Mouse (Mus musculus) kidney, postnatal 0 days (tissue): ENCODE data around the gene Il18. TPM values are rescaled to one million over a fixed set of nuclear protein-coding genes. Genes with fewer than 3 reads are reported as not detected.

Experiments
- ATAC-seq: fragments of 200-750 bp; cut with Nextera tagmentation; replicated peaks from 2 replicates; pipeline ENCODE4 v1.8.0; 2017; ENCODE audit warnings: low read depth, moderate number of reproducible peaks, moderate TSS enrichment, moderate library complexity; ENCODE audit not compliant: low FRiP score
- DNase-seq: peaks from one replicate; pipeline ENCODE4 v3.0.0-alpha.2; 2016; ENCODE audit warnings: low spot score
- H3K27ac ChIP-seq: fragments of 300-500 bp; sonication (generic); 2 replicates; pipeline ENCODE4 v1.5.1; 2014; ENCODE audit warnings: mild to moderate bottlenecking
- H3K27me3 ChIP-seq: fragments of 300-500 bp; sonication (generic); 2 replicates; pipeline ENCODE4 v1.6.1; 2014; ENCODE audit warnings: low read length, mixed read lengths; ENCODE audit not compliant: insufficient read depth
- H3K36me3 ChIP-seq: fragments of 300-500 bp; sonication (generic); 2 replicates; pipeline ENCODE4 v1.6.1; 2014; ENCODE audit warnings: low read length, mixed read lengths; ENCODE audit not compliant: insufficient read depth
- H3K4me1 ChIP-seq: fragments of 300-500 bp; sonication (generic); replicated peaks from 2 replicates; pipeline ENCODE4 v1.6.1; 2014; ENCODE audit warnings: antibody characterized with exemption, low read length, mixed read lengths; ENCODE audit not compliant: insufficient read depth
- H3K4me2 ChIP-seq: fragments of 300-500 bp; sonication (generic); 2 replicates; pipeline ENCODE4 v1.6.1; 2014; ENCODE audit warnings: mild to moderate bottlenecking, low read length, moderate library complexity, mixed read lengths
- H3K4me3 ChIP-seq: fragments of 300-500 bp; sonication (generic); replicated peaks from 2 replicates; pipeline ENCODE4 v1.5.1; 2014; ENCODE audit warnings: low read depth, low read length
- H3K9ac ChIP-seq: fragments of 300-500 bp; sonication (generic); 2 replicates; pipeline ENCODE4 v1.6.1; 2014; ENCODE audit warnings: low read depth, low read length
- H3K9me3 ChIP-seq: fragments of 300-500 bp; sonication (generic); replicated peaks from 2 replicates; pipeline ENCODE4 v1.6.1; 2016; ENCODE audit warnings: low read length, inconsistent platforms, mixed read lengths
- CTCF ChIP-seq: IDR thresholded peaks from 2 replicates; pipeline ENCODE4 v1.5.1; 2016; ENCODE audit warnings: antibody characterized with exemption, low read depth, mild to moderate bottlenecking, moderate library complexity
- WGBS: fragments of 180-500 bp; shearing (Covaris S2); extraction: QIAGEN DNeasy Blood & Tissue Kit; methylation state at CpG from one replicate; pipeline ENCODE4 v1.1.7; 2014; 5-methylcytosine and 5-hydroxymethylcytosine counted together
- polyA plus RNA-seq: library from polyadenylated mRNA; unstranded; fragments of >200 nt; fragmentation: Nextera tagmentation; extraction: Ambion mirVana; gene quantifications from 2 replicates; pipeline ENCODE4 v1.2.1, GENCODE M21; 2015

The Il18 gene
- polyA plus RNA-seq, 1 experiment from 2014 or later, result 5.2 TPM

- DNase-seq, result no peak
- Histone ChIP-seq H3K36me3 (no peaks in the 10 kb centered on the region), H3K4me2 (no peak overlapping the region), H3K9ac (no peak overlapping the region), H3K4me3 (no peak overlapping the region), H3K9me3 (no peaks in the 10 kb centered on the region), H3K27me3 (no peaks in the 10 kb centered on the region), H3K27ac (no peak overlapping the region), H3K4me1 (no peaks in the 10 kb centered on the region)
- TF ChIP-seq CTCF, result no peak
- 77% methylated on average over 9 of the region's 9 CpGs for WGBS
- no peak for ATAC-seq
Observed at GRCm38 (mm10) chr9:50542401-50542800, 12.2 kb upstream of the Il18 start.

- H3K4me2 ChIP-seq, result no peak overlapping the region
- no peak for TF ChIP-seq CTCF
- no peak for DNase-seq
- ATAC-seq, result no peak
- 26% methylated on average over 5 of the region's 5 CpGs for WGBS
- H3K27ac ChIP-seq, result no peak overlapping the region
- no peaks in the 10 kb centered on the region for H3K9me3 ChIP-seq
- H3K4me1 ChIP-seq, result no peaks in the 10 kb centered on the region
- no peaks in the 10 kb centered on the region for H3K27me3 ChIP-seq
- no peak overlapping the region for H3K9ac ChIP-seq
- H3K36me3 ChIP-seq, result no peaks in the 10 kb centered on the region
- no peak overlapping the region for H3K4me3 ChIP-seq
Observed at GRCm38 (mm10) chr9:50547859-50548478, 6.7 kb upstream of the Il18 start.

GRCm38 (mm10) chr9:50548936-50549335 is 5.7 kb upstream of the Il18 start:
- no peak for TF ChIP-seq CTCF
- DNase-seq, result no peak
- WGBS, result 76% methylated on average over 4 of the region's 4 CpGs

GRCm38 (mm10) chr9:50552206-50552605 is 2.4 kb upstream of the Il18 start:
- Histone ChIP-seq H3K27ac (no peak overlapping the region), H3K36me3 (no peaks in the 10 kb centered on the region), H3K9me3 (no peaks in the 10 kb centered on the region), H3K27me3 (no peaks in the 10 kb centered on the region), H3K4me3 (no peak overlapping the region), H3K4me2 (no peak overlapping the region), H3K4me1 (no peaks in the 10 kb centered on the region), H3K9ac (no peak overlapping the region)
- TF ChIP-seq CTCF, result no peak
- ATAC-seq, result no peak
- WGBS, result 73% methylated on average over 5 of the region's 5 CpGs
- DNase-seq, result no peak

More at GRCm38 (mm10) chr9:50548936-50549335, 5.7 kb upstream of the Il18 start:
- Histone ChIP-seq H3K36me3 (no peaks in the 10 kb centered on the region), H3K4me3 (no peak overlapping the region), H3K9ac (no peak overlapping the region), H3K27ac (no peak overlapping the region), H3K4me2 (no peak overlapping the region), H3K27me3 (no peaks in the 10 kb centered on the region), H3K9me3 (no peaks in the 10 kb centered on the region), H3K4me1 (no peaks in the 10 kb centered on the region)
- ATAC-seq, result no peak

GRCm38 (mm10) chr9:50553547-50553946 is 1.1 kb upstream of the Il18 start:
- no peak overlapping the region for H3K27ac ChIP-seq
- no peak for TF ChIP-seq CTCF
- H3K9me3 ChIP-seq, result no peaks in the 10 kb centered on the region
- no peaks in the 10 kb centered on the region for H3K27me3 ChIP-seq
- H3K4me2 ChIP-seq, result no peak overlapping the region
- H3K36me3 ChIP-seq, result no peaks in the 10 kb centered on the region
- H3K4me3 ChIP-seq, result no peak overlapping the region
- WGBS, result 70% methylated on average over 2 of the region's 2 CpGs
- no peaks in the 10 kb centered on the region for H3K4me1 ChIP-seq
- ATAC-seq (no peak), DNase-seq (no peak)
- no peak overlapping the region for H3K9ac ChIP-seq

GRCm38 (mm10) chr9:50555094-50555446 is 443 bp downstream of the Il18 start, which contains the start of gene Bco2:
Gene Bco2 (minus strand): TSS chr9:50555181.
- H3K27me3 ChIP-seq, result no peaks in the 10 kb centered on the region
- WGBS, result 37% methylated on average over 2 of the region's 2 CpGs

More at GRCm38 (mm10) chr9:50555094-50555446, 443 bp downstream of the Il18 start, which contains the start of gene Bco2:
- Histone ChIP-seq H3K9ac (0 out of 2 replicates have a peak within 1 kb of the TSS, but pooled peaks have one; percentile 2), H3K4me1 (no peaks in the 10 kb centered on the region), H3K4me2 (peak within 1 kb of the TSS; percentile 38), H3K36me3 (no peaks in the 10 kb centered on the region), H3K27ac (no peak within 1 kb of the TSS), H3K4me3 (no peak within 1 kb of the TSS), H3K9me3 (no peaks in the 10 kb centered on the region)
- no peak for TF ChIP-seq CTCF
- no peak for DNase-seq
- no peak for ATAC-seq
